Mouse (Mus musculus) stomach, embryonic 16.5 days (tissue): ENCODE results near the gene Dqx1. TPM values are rescaled to one million over a fixed set of nuclear protein-coding genes. Genes with fewer than 3 reads are reported as not detected.
A peak's percentile ranks its signal among the peaks of the same experiment; 100 is the strongest.

Experiments used
- ATAC-seq: fragments of 200-750 bp; cut with Nextera tagmentation; 2 replicates; pipeline ENCODE4 v1.8.0; 2017; ENCODE audit warnings: moderate number of reproducible peaks, moderate TSS enrichment; ENCODE audit not compliant: insufficient read depth, low FRiP score
- H3K27ac ChIP-seq: fragments of 300-500 bp; sonication (generic); 2 replicates; pipeline ENCODE4 v1.5.1; 2014; ENCODE audit warnings: low read length
- H3K27me3 ChIP-seq: fragments of 300-500 bp; sonication (generic); 2 replicates; pipeline ENCODE4 v1.6.1; 2014; ENCODE audit warnings: low read length, control low read depth, mixed read lengths; ENCODE audit not compliant: control insufficient read depth, insufficient read depth
- H3K36me3 ChIP-seq: fragments of 300-500 bp; sonication (generic); 2 replicates; pipeline ENCODE4 v1.6.1; 2014; ENCODE audit warnings: low read length; ENCODE audit not compliant: control insufficient read depth, insufficient read depth
- H3K4me1 ChIP-seq: fragments of 300-500 bp; sonication (generic); 2 replicates; pipeline ENCODE4 v1.6.1; 2014; ENCODE audit warnings: low read length, control low read depth, mixed read lengths; ENCODE audit not compliant: control insufficient read depth, insufficient read depth
- H3K4me2 ChIP-seq: fragments of 300-500 bp; sonication (generic); 2 replicates; pipeline ENCODE4 v1.6.1; 2014; ENCODE audit warnings: low read depth, low read length, mixed read lengths
- H3K4me3 ChIP-seq: fragments of 300-500 bp; sonication (generic); replicated peaks from 2 replicates; pipeline ENCODE4 v1.5.1; 2014; ENCODE audit warnings: mild to moderate bottlenecking, low read length
- H3K9ac ChIP-seq: fragments of 300-500 bp; sonication (generic); 2 replicates; pipeline ENCODE4 v1.6.1; 2014; ENCODE audit warnings: low read length
- H3K9me3 ChIP-seq: fragments of 300-500 bp; sonication (generic); replicated peaks from 2 replicates; pipeline ENCODE4 v1.6.1; 2016; ENCODE audit warnings: low read length, control low read depth; ENCODE audit not compliant: control insufficient read depth
- WGBS: fragments of 180-500 bp; shearing (Covaris S2); extraction: QIAGEN DNeasy Blood & Tissue Kit; methylation state at CpG from one replicate; pipeline ENCODE4 v1.1.7; 2014; 5-methylcytosine and 5-hydroxymethylcytosine counted together
- polyA plus RNA-seq: library from polyadenylated mRNA; unstranded; fragments of >200 nt; fragmentation: Nextera tagmentation; extraction: Ambion mirVana; gene quantifications from 2 replicates; pipeline ENCODE4 v1.2.1, GENCODE M21; 2015

The Dqx1 gene
- polyA plus RNA-seq, 1 experiment from 2014 or later = 6.4 TPM

DNA sequence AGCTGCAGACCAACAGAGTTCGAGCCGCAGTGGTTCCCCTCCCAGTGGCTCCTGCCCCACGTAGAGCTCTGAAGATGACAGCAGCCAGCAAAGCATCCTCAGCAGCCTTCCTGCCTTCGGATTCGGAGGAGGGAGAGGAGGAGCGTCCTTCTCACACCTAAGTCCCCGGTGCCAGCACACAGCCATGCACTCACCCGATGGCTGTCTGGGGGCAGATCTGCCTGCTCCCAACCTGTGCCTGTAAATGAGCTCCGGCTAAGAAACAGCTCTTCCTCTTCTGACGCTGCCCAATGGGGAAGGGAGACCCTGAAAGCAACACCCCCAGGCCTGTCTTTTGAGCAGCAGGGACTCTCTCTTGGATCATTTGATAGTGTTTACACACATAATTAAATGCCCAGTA, 27.9 kb upstream of the Dqx1 start:
- H3K9ac ChIP-seq = no peak overlapping the region

DNA sequence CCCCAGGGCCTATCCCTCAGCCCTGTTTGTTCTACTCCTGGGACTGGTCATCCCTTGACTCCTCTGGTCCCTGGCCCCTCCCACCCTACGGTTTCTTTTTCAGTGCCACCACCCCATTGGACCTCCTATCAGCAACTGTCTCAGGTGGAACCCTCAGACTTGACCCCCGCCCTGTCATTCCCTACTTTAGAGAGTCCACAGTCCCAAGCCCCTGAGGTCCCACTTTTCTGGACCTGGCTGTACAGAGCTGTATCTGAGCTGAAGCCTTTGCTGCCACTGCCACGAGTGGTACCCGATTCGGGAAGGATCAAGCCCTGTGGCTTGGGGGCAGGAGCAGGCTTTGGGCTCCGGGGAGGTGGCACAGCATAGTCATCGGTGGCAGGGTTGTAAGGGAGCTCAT, 26.5 kb upstream of the Dqx1 start:
- WGBS = 78% methylated on average over 7 of the region's 7 CpGs
- no peak for ATAC-seq
- no peak overlapping the region for H3K9ac ChIP-seq
- H3K27ac ChIP-seq = no peak overlapping the region
- no peak overlapping the region for H3K4me3 ChIP-seq
- H3K4me1 ChIP-seq = peaks cover 11% of the 10 kb centered on the region
- H3K36me3 ChIP-seq = no peaks in the 10 kb centered on the region
- H3K4me2 ChIP-seq = no peak overlapping the region
- no peaks in the 10 kb centered on the region for H3K9me3 ChIP-seq
- peaks cover 7% of the 10 kb centered on the region; the same call in 1 of the 2 replicates for H3K27me3 ChIP-seq

More for the DNA sequence above, 27.9 kb upstream of the Dqx1 start:
- no peak overlapping the region for H3K4me3 ChIP-seq
- H3K36me3 ChIP-seq = no peaks in the 10 kb centered on the region
- 38% methylated on average over 10 of the region's 10 CpGs for WGBS
- H3K4me1 ChIP-seq = peaks cover 11% of the 10 kb centered on the region
- H3K4me2 ChIP-seq = no peak overlapping the region
- H3K27ac ChIP-seq = no peak overlapping the region
- ATAC-seq = no peak
- H3K9me3 ChIP-seq = no peaks in the 10 kb centered on the region
- peaks cover 7% of the 10 kb centered on the region; the same call in 1 of the 2 replicates for H3K27me3 ChIP-seq

- Histone ChIP-seq H3K9ac (peak overlapping the region; percentile 83), H3K27me3 (peaks cover 7% of the 10 kb centered on the region; the same call in 1 of the 2 replicates), H3K4me1 (peaks cover 11% of the 10 kb centered on the region), H3K4me2 (peak overlapping the region; percentile 92), H3K9me3 (no peaks in the 10 kb centered on the region), H3K36me3 (no peaks in the 10 kb centered on the region), H3K4me3 (peak overlapping the region; percentile 59), H3K27ac (no peak overlapping the region)
- ATAC-seq = no peak
- WGBS = 45% methylated on average over 18 of the region's 18 CpGs
These were observed 25.6 kb upstream of the Dqx1 start for GRCm38 (mm10) chr6:83031921-83032590.

- peak; percentile 45 for ATAC-seq
- peaks cover 7% of the 10 kb centered on the region; the same call in 1 of the 2 replicates for H3K27me3 ChIP-seq
- peak overlapping the region; percentile 92 for H3K4me2 ChIP-seq
- H3K4me1 ChIP-seq = peaks cover 15% of the 10 kb centered on the region
- peak overlapping the region; percentile 91 for H3K27ac ChIP-seq
- peak overlapping the region; percentile 83 for H3K9ac ChIP-seq
- H3K36me3 ChIP-seq = no peaks in the 10 kb centered on the region
- WGBS = under 1% methylated on average over 31 of the region's 31 CpGs
- no peaks in the 10 kb centered on the region for H3K9me3 ChIP-seq
- peak overlapping the region; percentile 59 for H3K4me3 ChIP-seq
These were observed 24.9 kb upstream of the Dqx1 start for GRCm38 (mm10) chr6:83032769-83033191.

DNA sequence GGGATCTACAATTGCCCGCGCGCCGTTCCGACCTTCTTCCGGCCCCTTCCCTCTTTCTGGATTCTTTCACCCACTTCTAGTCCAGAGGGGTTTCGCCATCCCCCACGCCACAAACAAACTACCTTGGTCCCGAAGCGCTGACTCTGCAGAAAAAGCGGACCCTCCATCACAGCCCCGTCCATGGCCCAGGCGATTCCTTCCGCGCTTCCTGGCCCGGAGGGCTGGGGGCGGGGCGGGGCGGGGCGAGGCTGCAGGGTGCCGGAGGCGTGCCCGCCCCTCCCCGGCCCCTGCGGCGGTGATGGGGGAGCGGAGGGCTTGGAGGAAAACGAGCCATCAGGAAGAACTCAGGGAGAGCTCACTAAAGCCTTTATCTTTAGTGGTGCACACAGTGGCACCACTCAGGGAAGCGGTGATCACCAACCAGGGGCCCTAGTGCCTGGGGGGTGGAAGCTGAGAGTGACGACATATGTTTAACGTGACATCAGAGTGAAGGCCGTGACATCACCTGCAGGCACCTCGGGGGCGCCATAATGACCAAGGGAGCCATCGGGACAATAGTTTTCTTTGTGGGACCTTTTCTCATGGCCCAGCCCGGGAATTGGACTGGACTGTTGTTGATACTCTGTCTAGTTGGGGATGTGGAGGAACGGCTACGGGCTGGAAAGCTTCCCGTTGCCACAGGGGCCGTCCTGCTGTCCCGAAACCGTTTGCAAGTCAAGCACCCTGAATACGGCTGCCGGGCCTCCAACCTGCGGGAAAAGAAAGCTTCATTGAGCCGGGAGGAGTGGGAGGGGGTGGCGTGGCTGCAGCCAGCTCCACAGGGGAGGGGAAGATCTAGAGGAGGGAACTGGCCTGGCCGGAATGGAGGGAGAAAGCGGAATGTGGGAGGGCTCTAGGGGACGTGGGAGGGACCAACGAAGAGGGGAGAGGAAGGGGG, 24.1 kb upstream of the Dqx1 start, which contains the start of the genes Dok1 and Loxl3:
Gene Dok1 (minus strand): TSS at position 223 of the 937 bp plus-strand sequence.
Gene Loxl3 (plus strand): TSS at position 925 of the 937 bp plus-strand sequence.
- peak; percentile 88 for ATAC-seq
- Histone ChIP-seq H3K9me3 (no peaks in the 10 kb centered on the region), H3K27me3 (peaks cover 7% of the 10 kb centered on the region; the same call in 1 of the 2 replicates), H3K4me2 (peak within 1 kb of the TSS; percentile 92), H3K4me3 (peak within 1 kb of the TSS; percentile 59), H3K27ac (peak within 1 kb of the TSS; percentile 91), H3K36me3 (no peaks in the 10 kb centered on the region), H3K9ac (peak within 1 kb of the TSS; percentile 83), H3K4me1 (peaks cover 18% of the 10 kb centered on the region)
- under 1% methylated on average over 51 of the region's 51 CpGs for WGBS

DNA sequence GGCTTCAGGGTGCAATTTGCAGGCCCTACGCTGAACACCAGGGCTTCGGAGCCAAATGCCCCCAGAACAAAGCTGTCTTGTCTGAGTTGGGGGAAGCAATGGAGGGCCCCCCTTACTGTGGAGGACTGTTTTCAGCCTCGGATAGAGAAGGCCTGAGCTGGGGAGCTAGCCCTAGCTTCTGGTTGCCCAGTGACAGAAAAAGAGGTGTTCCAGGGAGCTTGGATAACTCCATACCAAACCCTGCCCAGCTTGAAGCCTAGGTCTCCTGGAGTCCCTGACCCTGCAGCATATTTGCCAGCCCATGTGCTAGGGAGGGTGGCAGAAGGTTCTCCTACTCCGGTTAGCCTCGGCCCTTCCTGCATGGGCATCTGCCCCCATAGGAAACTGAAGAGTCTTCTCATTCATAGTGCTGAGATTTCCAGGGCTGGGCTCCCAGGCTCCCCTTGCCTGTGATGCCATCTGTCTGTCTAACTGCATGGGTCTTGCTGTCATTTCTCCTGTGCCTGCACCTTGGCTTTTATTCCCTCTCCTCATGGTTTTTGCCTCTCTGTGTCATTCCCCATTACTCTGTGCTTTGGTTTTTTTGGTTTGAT, 23.1 kb upstream of the Dqx1 start:
- Histone ChIP-seq H3K9ac (peak overlapping the region; percentile 83), H3K4me1 (peaks cover 22% of the 10 kb centered on the region), H3K4me3 (peak overlapping the region; percentile 59), H3K27me3 (peaks cover 7% of the 10 kb centered on the region; the same call in 1 of the 2 replicates), H3K27ac (peak overlapping the region; percentile 91), H3K9me3 (no peaks in the 10 kb centered on the region), H3K4me2 (peak overlapping the region; percentile 92), H3K36me3 (no peaks in the 10 kb centered on the region)
- no peak for ATAC-seq
- WGBS = 25% methylated on average over 5 of the region's 5 CpGs

GRCm38 (mm10) chr6:83037188-83037587, 20.5 kb upstream of the Dqx1 start:
- no peaks in the 10 kb centered on the region for H3K9me3 ChIP-seq
- no peak overlapping the region for H3K27ac ChIP-seq
- no peaks in the 10 kb centered on the region for H3K27me3 ChIP-seq
- 70% methylated on average over 8 of the region's 8 CpGs for WGBS
- no peak for ATAC-seq
- H3K9ac ChIP-seq = no peak overlapping the region
- peaks cover 19% of the 10 kb centered on the region for H3K4me1 ChIP-seq
- H3K4me3 ChIP-seq = no peak overlapping the region
- no peaks in the 10 kb centered on the region for H3K36me3 ChIP-seq
- no peak overlapping the region for H3K4me2 ChIP-seq

DNA sequence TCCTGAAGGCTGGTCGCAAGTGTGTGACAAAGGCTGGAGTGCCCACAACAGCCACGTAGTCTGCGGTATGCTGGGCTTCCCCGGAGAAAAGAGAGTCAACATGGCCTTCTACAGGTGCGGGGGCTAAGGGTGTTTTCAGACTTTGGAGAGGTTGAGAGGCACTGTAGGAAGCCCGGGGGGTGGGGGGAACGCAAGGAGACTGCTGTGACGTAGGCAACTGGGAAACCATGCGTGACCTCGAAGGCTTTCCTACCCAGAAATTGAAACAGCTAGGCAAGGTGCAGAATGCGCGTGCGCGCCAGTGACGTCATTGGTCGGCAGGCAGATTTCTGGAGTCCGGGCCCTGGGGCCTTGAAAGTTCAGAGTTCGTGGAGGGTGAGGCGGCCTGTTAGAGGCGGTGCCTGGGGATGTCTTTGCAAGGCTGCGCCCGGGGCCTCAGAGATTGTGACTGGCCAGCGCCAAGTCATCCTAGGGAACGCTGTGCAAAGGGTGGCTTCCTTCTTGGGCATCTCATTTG, 19.1 kb upstream of the Dqx1 start:
- Histone ChIP-seq H3K36me3 (no peaks in the 10 kb centered on the region), H3K4me2 (peak overlapping the region; percentile 57), H3K4me3 (peak overlapping the region; percentile 29), H3K27me3 (no peaks in the 10 kb centered on the region), H3K9me3 (no peaks in the 10 kb centered on the region), H3K27ac (no peak overlapping the region), H3K4me1 (peaks cover 17% of the 10 kb centered on the region; the same call in 1 of the 2 replicates), H3K9ac (peak overlapping the region; percentile 44)
- 13% methylated on average over 24 of the region's 24 CpGs for WGBS
- ATAC-seq = peak; percentile 70
